Mouse (Mus musculus) kidney, adult 2 months (tissue): ENCODE measurements around the gene Gde1.

Experiments used
- CTCF ChIP-seq: fragments of 200-500 bp; conservative IDR thresholded peaks from 2 replicates; pipeline ENCODE4 v1.5.1; 2011; ENCODE audit warnings: low read depth, mild to moderate bottlenecking, control low read depth, low read length, moderate library complexity, mixed read lengths; ENCODE audit not compliant: insufficient read depth, insufficient read length
- POLR2A ChIP-seq: fragments of 200-500 bp; IDR thresholded peaks from one replicate; pipeline ENCODE4 v1.6.1; 2011; ENCODE audit warnings: low read depth, low read length, control low read depth

GRCm38 (mm10) chr7:118676826-118677225 lies 28.8 kb downstream of the Gde1 start:
- TF ChIP-seq POLR2A: no peak
- TF ChIP-seq CTCF: no peak
